Mouse (Mus musculus): Measurements from ENCODE around the gene Spata32.

DNA sequence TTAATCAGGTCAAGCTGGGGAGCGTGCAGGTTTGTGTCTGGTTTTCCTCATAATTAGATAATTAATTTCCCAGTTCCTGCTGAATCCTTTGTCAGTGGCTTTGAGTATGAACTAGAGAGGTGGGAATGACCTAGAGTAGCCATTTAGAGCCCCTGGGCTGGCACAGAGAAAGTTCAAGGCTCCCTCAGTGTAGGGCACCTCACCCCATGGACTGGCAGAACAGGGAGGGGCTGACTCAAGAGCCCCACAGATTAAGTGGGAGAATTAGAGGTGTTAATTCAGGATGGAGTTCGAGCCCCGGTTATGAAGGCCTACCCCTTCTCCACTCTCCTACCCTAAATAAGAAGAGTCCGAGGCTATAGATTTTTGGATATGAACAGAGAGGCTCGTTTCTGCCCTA, 48.6 kb downstream of the Spata32 start:
- TF ChIP-seq GATA1 (IDR thresholded peaks at IDR 0.05; ENCODE audit: low read length) (no peak), TAL1 (IDR thresholded peaks at IDR 0.05; ENCODE audit: low read length) (no peak)

Data from erythroblast, embryonic 14.5 days (primary cell).